ENCODE assay signal across 8 mouse cellular contexts in the genomic region with DNA sequence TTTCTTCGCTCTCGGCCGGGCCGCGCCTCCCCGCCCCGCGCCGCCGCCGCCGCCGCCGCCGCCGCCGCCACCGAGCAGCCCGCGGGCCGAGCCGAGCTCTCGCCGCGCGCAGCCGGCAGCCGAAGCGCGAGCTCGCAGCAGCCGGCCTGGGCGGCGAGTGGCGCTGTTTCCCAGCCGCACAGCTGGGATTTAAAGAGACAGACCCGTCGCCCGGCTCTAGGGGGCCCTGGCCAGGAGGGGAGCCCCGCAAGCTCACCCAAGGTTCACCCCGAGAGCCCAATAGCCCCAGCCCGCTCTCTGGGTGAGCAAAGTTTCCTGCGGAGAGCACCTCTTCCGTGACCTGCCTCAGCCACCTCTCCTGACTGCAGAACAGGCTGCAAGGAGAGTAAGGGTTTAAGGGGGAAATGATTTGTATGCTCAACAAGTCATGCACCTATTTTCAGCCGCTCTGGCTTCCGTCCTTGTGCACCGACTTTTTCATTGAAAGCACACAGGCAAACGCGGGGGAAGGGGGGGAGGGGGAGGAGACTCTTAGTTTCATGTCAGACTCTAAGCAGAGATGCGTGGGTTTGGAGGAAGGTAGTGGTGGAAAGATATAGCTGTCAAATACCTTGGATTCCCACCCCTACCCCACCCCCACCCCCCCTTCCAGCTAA. TPM values are rescaled to one million over a fixed set of nuclear protein-coding genes. Genes with fewer than 3 reads are reported as not detected.
A peak's percentile ranks its signal among the peaks of the same experiment; 100 is the strongest.
DNase-seq lines count a peak whose midpoint lies in the region; ATAC-seq and TF ChIP-seq lines count a peak whose summit lies in the region.

A gene (minus strand): TSS at position 367 of the 656 bp plus-strand sequence.

- no peaks in the 10 kb centered on the region for H3K4me1 ChIP-seq in ES-Bruce4 (ENCODE audit: control insufficient read depth, insufficient read depth, low read length)
- no peaks in the 10 kb centered on the region for H3K4me1 ChIP-seq in brown adipose tissue, adult 24 weeks (ENCODE audit: control insufficient read depth, insufficient read depth, insufficient read length, low read length)
- H3K4me1 ChIP-seq in forebrain, embryonic 12.5 days, result peaks cover 11% of the 10 kb centered on the region
- peaks cover 6% of the 10 kb centered on the region; the same call in 1 of the 2 replicates for H3K4me1 ChIP-seq in heart, embryonic 16.5 days (ENCODE audit: control insufficient read depth, insufficient read depth, low read length)
- H3K4me1 ChIP-seq in liver, embryonic 13.5 days (replicated peaks), result no peaks in the 10 kb centered on the region
- H3K4me1 ChIP-seq in neural tube, embryonic 13.5 days (replicated peaks), result peaks cover 18% of the 10 kb centered on the region

- H3K4me2 ChIP-seq in forebrain, embryonic 12.5 days, result peak within 1 kb of the TSS; percentile 86
- peak within 1 kb of the TSS; percentile 97 for H3K4me2 ChIP-seq in heart, embryonic 16.5 days (ENCODE audit: low read depth, low read length)
- peak within 1 kb of the TSS; percentile 65 for H3K4me2 ChIP-seq in liver, embryonic 13.5 days
- H3K4me2 ChIP-seq in neural tube, embryonic 13.5 days, result peak within 1 kb of the TSS; percentile 71

- no peaks in the 10 kb centered on the region for H3K36me3 ChIP-seq in ES-Bruce4 (ENCODE audit: control insufficient read depth, insufficient read depth, low read length, poor library complexity, severe bottlenecking)
- H3K36me3 ChIP-seq in forebrain, embryonic 12.5 days (replicated peaks), result no peaks in the 10 kb centered on the region
- no peaks in the 10 kb centered on the region for H3K36me3 ChIP-seq in heart, embryonic 16.5 days (ENCODE audit: control insufficient read depth, insufficient read depth)
- no peaks in the 10 kb centered on the region for H3K36me3 ChIP-seq in liver, embryonic 13.5 days
- no peaks in the 10 kb centered on the region for H3K36me3 ChIP-seq in neural tube, embryonic 13.5 days

- H3K4me3 ChIP-seq in ES-Bruce4 (ENCODE audit: low read depth, low read length), result peak within 1 kb of the TSS; percentile 75
- H3K4me3 ChIP-seq in brown adipose tissue, adult 24 weeks (ENCODE audit: insufficient read depth, low read depth, low read length), result peak within 1 kb of the TSS; percentile 69
- H3K4me3 ChIP-seq in forebrain, embryonic 12.5 days (replicated peaks), result peak within 1 kb of the TSS; percentile 65
- peak within 1 kb of the TSS; percentile 76 for H3K4me3 ChIP-seq in heart, embryonic 16.5 days (ENCODE audit: low read length)
- H3K4me3 ChIP-seq in liver, embryonic 13.5 days (replicated peaks), result peak within 1 kb of the TSS; percentile 48
- H3K4me3 ChIP-seq in neural tube, embryonic 13.5 days, result peak within 1 kb of the TSS; percentile 83

- peak within 1 kb of the TSS; percentile 42 for H3K9ac ChIP-seq in ES-Bruce4 (ENCODE audit: low read depth, poor library complexity, severe bottlenecking)
- peak within 1 kb of the TSS; percentile 73 for H3K9ac ChIP-seq in forebrain, embryonic 12.5 days
- peak within 1 kb of the TSS; percentile 76 for H3K9ac ChIP-seq in heart, embryonic 16.5 days (ENCODE audit: low read length)
- no peak within 1 kb of the TSS for H3K9ac ChIP-seq in liver, embryonic 13.5 days
- H3K9ac ChIP-seq in neural tube, embryonic 13.5 days, result peak within 1 kb of the TSS; percentile 93

- ATAC-seq in forebrain, embryonic 12.5 days (ENCODE audit: low FRiP score), result peak; percentile 92
- ATAC-seq in heart, embryonic 16.5 days (replicated peaks; ENCODE audit: extremely low read depth, insufficient read depth, low FRiP score), result peak; percentile 92
- peak; percentile 45 for ATAC-seq in liver, embryonic 13.5 days (ENCODE audit: low read depth)
- ATAC-seq in neural tube, embryonic 13.5 days (ENCODE audit: low read depth), result peak; percentile 90

- no peaks in the 10 kb centered on the region for H3K9me3 ChIP-seq in ES-Bruce4 (replicated peaks; ENCODE audit: control insufficient read depth, insufficient read depth, low read length, poor library complexity, severe bottlenecking)
- H3K9me3 ChIP-seq in forebrain, embryonic 12.5 days, result no peaks in the 10 kb centered on the region
- no peaks in the 10 kb centered on the region for H3K9me3 ChIP-seq in heart, embryonic 16.5 days (replicated peaks; ENCODE audit: control insufficient read depth, low read length)
- no peaks in the 10 kb centered on the region for H3K9me3 ChIP-seq in liver, embryonic 13.5 days (replicated peaks)
- no peaks in the 10 kb centered on the region for H3K9me3 ChIP-seq in neural tube, embryonic 13.5 days

- DNase-seq in kidney, postnatal 25 days, result peak; percentile 43 to 65
- no peak for DNase-seq in liver, embryonic 13.5 days
- DNase-seq in urinary bladder, postnatal 25 days (ENCODE audit: low spot score), result peak; percentile 40

- TF ChIP-seq CTCF in ES-Bruce4 (IDR thresholded peaks at IDR 0.05; ENCODE audit: low read depth, low read length), result peak; percentile 7

- peaks cover 6% of the 10 kb centered on the region for H3K27me3 ChIP-seq in ES-Bruce4 (ENCODE audit: control insufficient read depth, insufficient read depth, low read length, poor library complexity, severe bottlenecking)
- peaks cover 15% of the 10 kb centered on the region for H3K27me3 ChIP-seq in forebrain, embryonic 12.5 days
- H3K27me3 ChIP-seq in heart, embryonic 16.5 days (ENCODE audit: control insufficient read depth, insufficient read depth, low read length), result peaks cover 5% of the 10 kb centered on the region
- H3K27me3 ChIP-seq in liver, embryonic 13.5 days, result peaks cover 43% of the 10 kb centered on the region
- H3K27me3 ChIP-seq in neural tube, embryonic 13.5 days, result no peaks in the 10 kb centered on the region; the same call in 1 of the 2 replicates

- WGBS in forebrain, embryonic 12.5 days, result under 1% methylated on average over 40 of the region's 50 CpGs
- under 1% methylated on average over 19 of the region's 50 CpGs for WGBS in heart, embryonic 16.5 days
- WGBS in liver, embryonic 13.5 days (ENCODE audit: insufficient replicate concordance), result 1% methylated on average over 33 of the region's 50 CpGs
- under 1% methylated on average over 28 of the region's 50 CpGs for WGBS in neural tube, embryonic 13.5 days

- no peak within 1 kb of the TSS for H3K27ac ChIP-seq in ES-Bruce4 (ENCODE audit: insufficient read depth, low read length)
- no peak within 1 kb of the TSS for H3K27ac ChIP-seq in brown adipose tissue, adult 24 weeks (replicated peaks; ENCODE audit: low read depth, low read length)
- H3K27ac ChIP-seq in forebrain, embryonic 12.5 days, result peak within 1 kb of the TSS; percentile 78
- peak within 1 kb of the TSS; percentile 13; the same call in 1 of the 2 replicates for H3K27ac ChIP-seq in heart, embryonic 16.5 days (ENCODE audit: low read length)
- no peak within 1 kb of the TSS for H3K27ac ChIP-seq in liver, embryonic 13.5 days
- H3K27ac ChIP-seq in neural tube, embryonic 13.5 days (replicated peaks), result peak within 1 kb of the TSS; percentile 96

- no peak for TF ChIP-seq EP300 in ES-Bruce4 (IDR thresholded peaks at IDR 0.05; ENCODE audit: insufficient read depth, low read depth, low read length)

- no peak for TF ChIP-seq POLR2A in ES-Bruce4 (IDR thresholded peaks at IDR 0.05; ENCODE audit: insufficient read depth, low read length)

RNA-seq across cellular contexts. Expression of the gene that starts here (rescaled TPM):
- 0.36 and 0.43 TPM in 2 replicates for polyA plus RNA-seq in ES-Bruce4 (2011; ENCODE audit: insufficient read depth, insufficient read length, low read depth, missing spikeins)
- 1.5 and 2.2 TPM in 2 replicates for polyA plus RNA-seq in brown adipose tissue, adult 24 weeks (2012; ENCODE audit: insufficient read depth, insufficient read length, missing spikeins)
- polyA plus RNA-seq in forebrain, embryonic 12.5 days (2016; fragmentation: Nextera tagmentation; extraction: Ambion mirVana), result 9.8 and 10.7 TPM in 2 replicates
- 1.9 and 2.0 TPM in 2 replicates for polyA plus RNA-seq in heart, embryonic 16.5 days (2015; fragmentation: Nextera tagmentation; extraction: Ambion mirVana)
- polyA plus RNA-seq in liver, embryonic 13.5 days (2015; fragmentation: Nextera tagmentation; extraction: Ambion mirVana), result 0.28 and 0.41 TPM in 2 replicates
- 27.5 and 28.2 TPM in 2 replicates for polyA plus RNA-seq in neural tube, embryonic 13.5 days (2015; fragmentation: Nextera tagmentation; extraction: Ambion mirVana)

Comparison
In these comparisons a context has a peak if more than half of its experiments do, and no peak if none do; other contexts are left out.
1. Peak in ATAC-seq, H3K4me3 ChIP-seq and H3K4me2 ChIP-seq in liver, embryonic 13.5 days; RNA of the gene not detected or under 1 TPM.
2. H3K27ac ChIP-seq: peak in forebrain, embryonic 12.5 days (single experiment), heart, embryonic 16.5 days (single experiment) and neural tube, embryonic 13.5 days (single experiment); none in ES-Bruce4 (single experiment), brown adipose tissue, adult 24 weeks (single experiment) and liver, embryonic 13.5 days (single experiment).
3. Peak in every context shown above with its lines, with median percentiles within 50 percentile points of each other: H3K4me3 ChIP-seq, ATAC-seq and H3K4me2 ChIP-seq.